Mouse (Mus musculus): ENCODE data around the gene Hoxa9.

Gene Hoxa9

GRCm38 (mm10) chr6:52203371-52204049 lies 27.4 kb downstream of the Hoxa9 start:
- DNase-seq (ENCODE audit: extremely low read depth, low read depth), result no peak

- DNase-seq (ENCODE audit: extremely low read depth, low read depth), result no peak
These were observed 27.8 kb downstream of the Hoxa9 start for GRCm38 (mm10) chr6:52203121-52203370.

- DNase-seq (ENCODE audit: extremely low read depth, low read depth), result no peak
These were observed 28.3 kb downstream of the Hoxa9 start for GRCm38 (mm10) chr6:52202362-52203120.

GRCm38 (mm10) chr6:52201269-52201668 lies 29.6 kb downstream of the Hoxa9 start:
- DNase-seq (ENCODE audit: extremely low read depth, low read depth), result no peak

- no peak for DNase-seq (ENCODE audit: extremely low read depth, low read depth)
These were observed 30.1 kb downstream of the Hoxa9 start for GRCm38 (mm10) chr6:52200751-52201250.

GRCm38 (mm10) chr6:52200073-52200750 lies 30.7 kb downstream of the Hoxa9 start:
- no peak for DNase-seq (ENCODE audit: extremely low read depth, low read depth)

GRCm38 (mm10) chr6:52197271-52197670 lies 33.6 kb downstream of the Hoxa9 start:
- no peak for DNase-seq (ENCODE audit: extremely low read depth, low read depth)

GRCm38 (mm10) chr6:52196811-52197210 lies 34.1 kb downstream of the Hoxa9 start:
- DNase-seq (ENCODE audit: extremely low read depth, low read depth), result no peak

- DNase-seq (ENCODE audit: extremely low read depth, low read depth), result no peak
These were observed 36.2 kb downstream of the Hoxa9 start for GRCm38 (mm10) chr6:52194690-52195089.

GRCm38 (mm10) chr6:52191860-52192550 lies 38.9 kb downstream of the Hoxa9 start:
- no peak for DNase-seq (ENCODE audit: extremely low read depth, low read depth)

- no peak for DNase-seq (ENCODE audit: extremely low read depth, low read depth)
These were observed 39.7 kb downstream of the Hoxa9 start, which contains the start of gene Hoxa4 for GRCm38 (mm10) chr6:52190906-52191810. Gene Hoxa4, minus strand, starts transcription at chr6:52191753.

GRCm38 (mm10) chr6:52190410-52190809 lies 40.5 kb downstream of the Hoxa9 start:
- no peak for DNase-seq (ENCODE audit: extremely low read depth, low read depth)

GRCm38 (mm10) chr6:52189909-52190308 lies 41.0 kb downstream of the Hoxa9 start:
- DNase-seq (ENCODE audit: extremely low read depth, low read depth), result no peak

- no peak for DNase-seq (ENCODE audit: extremely low read depth, low read depth)
These were observed 41.7 kb downstream of the Hoxa9 start for GRCm38 (mm10) chr6:52189172-52189591.

GRCm38 (mm10) chr6:52186500-52186899 lies 44.4 kb downstream of the Hoxa9 start:
- DNase-seq (ENCODE audit: extremely low read depth, low read depth), result no peak

GRCm38 (mm10) chr6:52185834-52186233 lies 45.1 kb downstream of the Hoxa9 start:
- no peak for DNase-seq (ENCODE audit: extremely low read depth, low read depth)

GRCm38 (mm10) chr6:52185222-52185621 lies 45.7 kb downstream of the Hoxa9 start:
- no peak for DNase-seq (ENCODE audit: extremely low read depth, low read depth)

GRCm38 (mm10) chr6:52184668-52185067 lies 46.2 kb downstream of the Hoxa9 start:
- DNase-seq (ENCODE audit: extremely low read depth, low read depth), result no peak

- no peak for DNase-seq (ENCODE audit: extremely low read depth, low read depth)
These were observed 47.4 kb downstream of the Hoxa9 start for GRCm38 (mm10) chr6:52183311-52184080.

- DNase-seq (ENCODE audit: extremely low read depth, low read depth), result no peak
These were observed 48.1 kb downstream of the Hoxa9 start for GRCm38 (mm10) chr6:52182793-52183192.
